Mouse (Mus musculus): Measurements from ENCODE around the gene Luzp2. TPM values are rescaled to one million over a fixed set of nuclear protein-coding genes. Genes with fewer than 3 reads are reported as not detected.
"Not testable (repeated sequence)": the region's sequence is repeated elsewhere in the genome, so short reads cannot be mapped to it uniquely, and the experiment has no call there.

Luzp2 gene
- total RNA-seq, 2 experiments from 2014 or later = 0.06 to 0.16 TPM

DNA sequence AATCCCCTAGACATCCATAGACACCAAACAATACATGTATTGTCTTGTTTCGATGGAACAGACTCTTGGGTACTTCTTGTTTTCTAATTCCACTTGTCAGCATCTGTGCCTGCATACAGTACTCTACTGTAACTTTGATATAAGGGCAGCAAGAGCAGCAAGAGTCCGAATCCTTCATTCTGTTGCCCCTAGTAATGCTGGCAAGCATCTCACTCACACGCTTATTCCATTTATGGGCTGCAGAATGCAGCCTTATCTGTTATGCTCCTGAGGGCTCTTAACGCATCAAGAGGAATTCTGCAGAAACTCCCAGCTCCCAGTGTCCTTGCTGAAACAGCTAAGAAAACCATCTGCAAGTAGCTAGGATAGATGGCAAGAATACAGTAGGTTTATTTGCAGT lies 145.3 kb downstream of the Luzp2 start:
- DNase-seq = no peak
- intact Hi-C loops (cut with DNase I) = no loop called here

DNA sequence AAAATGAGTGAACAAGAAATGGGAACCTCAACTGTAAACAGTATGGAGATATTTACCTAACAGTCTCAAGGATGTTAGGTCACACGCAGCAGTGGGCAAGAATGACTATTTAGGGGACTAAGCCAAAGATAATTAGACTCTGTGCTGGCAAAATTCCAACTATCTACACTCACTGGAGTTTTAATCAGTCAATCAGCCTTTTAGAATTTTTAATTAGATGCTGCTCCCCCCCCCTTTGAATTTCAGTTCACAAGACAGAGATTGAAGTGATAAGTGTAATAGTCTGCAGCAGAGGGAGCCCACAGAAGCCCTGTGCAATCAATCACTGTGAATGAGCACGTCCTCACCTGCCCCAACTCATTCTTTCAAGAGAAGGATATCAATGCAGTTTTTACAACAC lies 165.1 kb downstream of the Luzp2 start:
- DNase-seq = no peak
- intact Hi-C loops (cut with DNase I) = no loop called here

DNA sequence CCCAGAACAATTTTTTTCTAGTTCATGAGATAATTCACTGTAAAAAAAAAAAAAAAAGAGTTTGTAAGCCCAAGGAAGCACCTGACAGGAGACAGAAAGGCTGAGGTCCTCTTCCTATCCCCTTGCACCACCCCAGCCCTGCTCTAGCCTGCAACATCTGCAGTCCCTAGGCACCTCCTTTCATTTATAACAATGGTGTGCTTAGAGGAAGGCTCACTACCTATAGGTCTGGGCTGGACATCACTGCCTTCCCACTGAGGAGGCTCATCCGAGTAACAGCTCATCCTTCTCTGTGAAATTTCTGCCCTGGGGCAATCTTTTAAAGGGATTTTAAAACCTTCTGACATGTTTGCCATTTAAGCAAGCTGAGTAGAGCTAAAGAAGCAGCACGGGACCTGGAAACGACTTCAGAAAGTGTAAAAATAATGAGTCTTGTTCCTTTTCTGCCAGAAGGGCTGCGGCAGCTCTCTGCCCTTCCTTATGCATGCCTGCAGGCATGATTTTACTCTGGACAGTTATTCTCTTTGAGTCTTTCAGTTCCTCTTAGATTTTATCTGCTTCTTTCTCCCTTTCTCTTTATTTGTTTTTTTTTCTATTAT lies 174.0 kb downstream of the Luzp2 start:
- intact Hi-C loops (cut with DNase I) = no loop called here
- DNase-seq = no peak

DNA sequence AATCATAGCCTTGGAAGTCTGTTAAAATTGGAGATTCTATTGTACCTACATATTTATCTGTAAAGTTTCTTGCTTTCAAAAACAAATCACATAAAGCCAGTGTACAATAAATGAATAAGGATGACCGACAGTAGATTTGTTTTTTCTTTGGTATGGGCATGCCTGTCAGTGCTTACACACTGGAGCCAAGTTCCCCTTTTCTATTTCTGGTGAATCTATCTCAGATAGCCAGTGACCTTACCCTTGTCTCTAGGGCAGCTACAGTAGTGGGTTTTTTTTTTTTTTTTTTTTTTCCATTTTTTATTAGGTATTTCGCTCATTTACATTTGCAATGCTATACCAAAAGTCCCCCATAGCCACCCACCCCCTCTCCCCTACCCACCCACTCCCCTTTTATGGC lies 298.6 kb downstream of the Luzp2 start:
- DNase-seq; intact Hi-C loops (cut with DNase I): not testable (repeated sequence)

GRCm38 (mm10) chr7:55188927-55189326 lies 353.6 kb downstream of the Luzp2 start:
- intact Hi-C loops (cut with DNase I) = no loop called here
- no peak for DNase-seq

DNA sequence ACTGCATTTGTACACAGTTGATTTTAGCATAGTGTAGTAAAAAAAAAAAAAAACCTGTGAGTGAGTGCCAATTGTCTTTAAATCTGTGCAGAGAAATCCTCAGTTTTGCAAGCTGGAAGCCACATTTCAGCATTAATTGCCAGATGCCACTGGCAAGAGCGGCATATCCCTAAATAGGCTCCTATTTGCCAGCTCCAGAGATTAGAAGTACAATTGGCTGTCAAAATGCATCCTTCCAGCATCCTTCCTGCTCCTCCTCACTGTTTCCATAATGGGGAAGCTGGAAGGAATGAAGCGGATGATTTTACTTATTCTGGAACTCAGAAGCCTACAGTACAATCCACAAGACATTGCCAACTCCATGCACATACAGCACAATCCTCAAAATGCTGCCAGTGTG lies 354.2 kb downstream of the Luzp2 start:
- no peak for DNase-seq
- intact Hi-C loops (cut with DNase I) = no loop called here

GRCm38 (mm10) chr7:55190655-55191054 lies 355.4 kb downstream of the Luzp2 start:
- intact Hi-C loops (cut with DNase I) = no loop called here

DNA sequence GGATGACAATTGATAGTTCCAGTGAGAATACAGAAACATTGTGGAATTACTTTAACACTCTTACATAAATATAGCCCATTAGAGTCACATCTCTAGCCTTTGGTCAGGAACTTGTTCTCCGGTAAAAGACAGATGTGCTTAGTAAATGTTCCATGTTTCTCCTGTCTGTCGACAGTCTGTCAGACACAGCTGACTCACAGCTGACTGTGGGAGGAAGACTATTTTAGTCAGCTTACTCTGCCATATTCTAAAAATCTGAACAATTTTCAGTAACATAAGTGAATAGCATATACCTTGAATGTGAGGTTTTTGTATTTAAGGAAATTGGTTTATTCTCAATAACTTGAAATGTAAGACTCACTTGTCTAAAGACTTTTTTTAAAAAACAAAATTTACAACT lies 363.5 kb downstream of the Luzp2 start:
- intact Hi-C loops (cut with DNase I) = no loop called here
- DNase-seq = no peak

More at GRCm38 (mm10) chr7:55190655-55191054, 355.4 kb downstream of the Luzp2 start:
- DNase-seq = no peak

DNA sequence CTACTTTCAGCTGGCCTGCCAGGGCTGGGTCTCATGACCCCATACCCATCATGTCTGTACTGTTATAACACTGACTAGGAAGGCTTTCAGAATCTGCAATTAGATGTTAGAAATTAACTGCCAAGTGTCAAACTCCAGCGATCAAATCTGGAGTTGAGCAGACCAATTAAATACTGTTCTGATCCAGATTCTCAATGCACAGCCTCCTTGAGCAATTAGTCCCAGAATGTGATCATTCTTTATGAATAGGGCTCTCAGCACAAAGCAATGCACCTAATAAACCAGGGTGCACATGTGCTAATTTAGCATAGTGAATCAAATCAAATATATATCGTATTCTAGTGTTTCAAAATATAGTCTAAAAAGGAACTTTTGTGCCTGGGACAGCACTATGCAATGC lies 387.7 kb downstream of the Luzp2 start:
- no peak for DNase-seq
- intact Hi-C loops (cut with DNase I) = no loop called here

DNA sequence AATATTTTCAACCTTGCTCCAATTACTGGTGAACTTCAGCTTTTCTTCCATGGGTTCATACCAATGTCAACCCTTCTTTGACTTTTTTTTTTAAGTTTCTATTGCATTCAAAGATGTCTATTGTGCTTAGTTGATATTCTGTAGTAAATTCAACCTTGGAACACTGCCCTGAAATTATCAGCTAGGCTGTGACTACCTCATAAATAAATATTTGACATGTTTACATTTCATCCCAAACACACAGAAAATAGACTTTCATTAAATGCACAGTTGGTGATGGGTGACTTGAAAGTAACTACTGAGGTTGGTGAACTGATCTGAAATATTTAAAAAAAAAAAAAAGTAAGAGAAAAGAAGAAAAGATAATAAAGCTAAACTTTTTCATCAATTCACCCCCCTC lies 394.1 kb downstream of the Luzp2 start:
- DNase-seq = no peak
- intact Hi-C loops (cut with DNase I) = no loop called here

Data from heart, postnatal 36 days (tissue).